Mouse (Mus musculus): ENCODE data around the gene Fam83g. TPM values are rescaled to one million over a fixed set of nuclear protein-coding genes. Genes with fewer than 3 reads are reported as not detected.

The Fam83g gene
- polyA plus RNA-seq, 1 experiment from 2014 or later, result 0.31 TPM

GRCm38 (mm10) chr11:61655649-61656048, 28.2 kb upstream of the Fam83g start:
- no peak overlapping the region for H3K4me2 ChIP-seq
- H3K36me3 ChIP-seq, result no peaks in the 10 kb centered on the region
- ATAC-seq (ENCODE audit: low FRiP score, low read depth), result no peak
- H3K4me1 ChIP-seq (replicated peaks), result peaks cover 3% of the 10 kb centered on the region; the same call in 1 of the 2 replicates
- H3K27me3 ChIP-seq, result no peaks in the 10 kb centered on the region
- no peak overlapping the region for H3K27ac ChIP-seq (replicated peaks)
- 60% methylated on average over 4 of the region's 4 CpGs for WGBS
- no peak overlapping the region for H3K4me3 ChIP-seq
- no peak overlapping the region for H3K9ac ChIP-seq
- H3K9me3 ChIP-seq, result no peaks in the 10 kb centered on the region

- H3K4me2 ChIP-seq, result no peak overlapping the region
- H3K36me3 ChIP-seq, result no peaks in the 10 kb centered on the region
- no peak overlapping the region for H3K4me3 ChIP-seq
- no peak overlapping the region for H3K27ac ChIP-seq (replicated peaks)
- H3K4me1 ChIP-seq (replicated peaks), result peaks cover 3% of the 10 kb centered on the region; the same call in 1 of the 2 replicates
- no peaks in the 10 kb centered on the region for H3K9me3 ChIP-seq
- ATAC-seq (ENCODE audit: low FRiP score, low read depth), result no peak
- WGBS, result 78% methylated on average over 6 of the region's 6 CpGs
- no peak overlapping the region for H3K9ac ChIP-seq
- no peaks in the 10 kb centered on the region for H3K27me3 ChIP-seq
Measured at GRCm38 (mm10) chr11:61656148-61656850, 27.6 kb upstream of the Fam83g start.

- Histone ChIP-seq H3K27ac (replicated peaks) (no peak overlapping the region), H3K4me1 (replicated peaks) (peaks cover 3% of the 10 kb centered on the region; the same call in 1 of the 2 replicates), H3K36me3 (no peaks in the 10 kb centered on the region), H3K4me2 (no peak overlapping the region), H3K4me3 (no peak overlapping the region), H3K9ac (no peak overlapping the region), H3K9me3 (no peaks in the 10 kb centered on the region), H3K27me3 (no peaks in the 10 kb centered on the region)
- no peak for ATAC-seq (ENCODE audit: low FRiP score, low read depth)
- WGBS, result 76% methylated on average over 2 of the region's 2 CpGs
Measured at GRCm38 (mm10) chr11:61657432-61657831, 26.5 kb upstream of the Fam83g start.

GRCm38 (mm10) chr11:61658360-61658922, 25.4 kb upstream of the Fam83g start:
- Histone ChIP-seq H3K4me2 (no peak overlapping the region), H3K4me1 (replicated peaks) (peaks cover 3% of the 10 kb centered on the region; the same call in 1 of the 2 replicates), H3K36me3 (no peaks in the 10 kb centered on the region), H3K4me3 (no peak overlapping the region), H3K27ac (replicated peaks) (no peak overlapping the region), H3K9me3 (no peaks in the 10 kb centered on the region), H3K9ac (no peak overlapping the region), H3K27me3 (no peaks in the 10 kb centered on the region)
- no peak for ATAC-seq (ENCODE audit: low FRiP score, low read depth)
- 93% methylated on average over 3 of the region's 3 CpGs for WGBS

- no peaks in the 10 kb centered on the region for H3K9me3 ChIP-seq
- no peak overlapping the region for H3K4me3 ChIP-seq
- H3K4me2 ChIP-seq, result no peak overlapping the region
- WGBS, result 79% methylated on average over 4 of the region's 4 CpGs
- no peak for ATAC-seq (ENCODE audit: low FRiP score, low read depth)
- no peak overlapping the region for H3K9ac ChIP-seq
- H3K27ac ChIP-seq (replicated peaks), result no peak overlapping the region
- no peaks in the 10 kb centered on the region for H3K27me3 ChIP-seq
- H3K36me3 ChIP-seq, result no peaks in the 10 kb centered on the region
- H3K4me1 ChIP-seq (replicated peaks), result peaks cover 3% of the 10 kb centered on the region; the same call in 1 of the 2 replicates
Measured at GRCm38 (mm10) chr11:61659011-61659858, 24.7 kb upstream of the Fam83g start.

GRCm38 (mm10) chr11:61660001-61660400, 23.9 kb upstream of the Fam83g start:
- Histone ChIP-seq H3K27me3 (no peaks in the 10 kb centered on the region), H3K4me3 (no peak overlapping the region), H3K9me3 (no peaks in the 10 kb centered on the region), H3K27ac (replicated peaks) (no peak overlapping the region), H3K36me3 (no peaks in the 10 kb centered on the region), H3K9ac (no peak overlapping the region), H3K4me2 (no peak overlapping the region), H3K4me1 (replicated peaks) (peaks cover 3% of the 10 kb centered on the region; the same call in 1 of the 2 replicates)
- WGBS, result 89% methylated on average over 8 of the region's 8 CpGs
- no peak for ATAC-seq (ENCODE audit: low FRiP score, low read depth)

- WGBS, result 73% methylated on average over 7 of the region's 7 CpGs
- H3K4me1 ChIP-seq (replicated peaks), result peaks cover 3% of the 10 kb centered on the region; the same call in 1 of the 2 replicates
- H3K9ac ChIP-seq, result no peak overlapping the region
- H3K9me3 ChIP-seq, result no peaks in the 10 kb centered on the region
- H3K27me3 ChIP-seq, result no peaks in the 10 kb centered on the region
- no peak overlapping the region for H3K27ac ChIP-seq (replicated peaks)
- no peaks in the 10 kb centered on the region for H3K36me3 ChIP-seq
- no peak for ATAC-seq (ENCODE audit: low FRiP score, low read depth)
- H3K4me3 ChIP-seq, result no peak overlapping the region
- no peak overlapping the region for H3K4me2 ChIP-seq
Measured at GRCm38 (mm10) chr11:61660806-61661392, 23.0 kb upstream of the Fam83g start.

GRCm38 (mm10) chr11:61662189-61662588, 21.7 kb upstream of the Fam83g start:
- WGBS, result 96% methylated on average over 5 of the region's 5 CpGs
- H3K4me1 ChIP-seq (replicated peaks), result peaks cover 3% of the 10 kb centered on the region; the same call in 1 of the 2 replicates

GRCm38 (mm10) chr11:61665401-61665800, 18.5 kb upstream of the Fam83g start:
- no peak overlapping the region for H3K4me3 ChIP-seq
- H3K4me2 ChIP-seq, result no peak overlapping the region
- no peak overlapping the region for H3K9ac ChIP-seq
- WGBS, result 89% methylated on average over 4 of the region's 4 CpGs
- H3K27ac ChIP-seq (replicated peaks), result no peak overlapping the region
- H3K4me1 ChIP-seq (replicated peaks), result no peaks in the 10 kb centered on the region
- no peaks in the 10 kb centered on the region for H3K9me3 ChIP-seq
- ATAC-seq (ENCODE audit: low FRiP score, low read depth), result no peak
- no peaks in the 10 kb centered on the region for H3K36me3 ChIP-seq
- no peaks in the 10 kb centered on the region for H3K27me3 ChIP-seq

More at GRCm38 (mm10) chr11:61662189-61662588, 21.7 kb upstream of the Fam83g start:
- H3K9ac ChIP-seq, result no peak overlapping the region
- no peak for ATAC-seq (ENCODE audit: low FRiP score, low read depth)
- no peak overlapping the region for H3K4me2 ChIP-seq
- H3K9me3 ChIP-seq, result no peaks in the 10 kb centered on the region
- H3K27me3 ChIP-seq, result no peaks in the 10 kb centered on the region
- no peaks in the 10 kb centered on the region for H3K36me3 ChIP-seq
- no peak overlapping the region for H3K27ac ChIP-seq (replicated peaks)
- no peak overlapping the region for H3K4me3 ChIP-seq

GRCm38 (mm10) chr11:61665991-61666799, 17.7 kb upstream of the Fam83g start:
- Histone ChIP-seq H3K9ac (no peak overlapping the region), H3K4me2 (no peak overlapping the region), H3K4me3 (no peak overlapping the region), H3K36me3 (no peaks in the 10 kb centered on the region), H3K4me1 (replicated peaks) (no peaks in the 10 kb centered on the region), H3K27ac (replicated peaks) (no peak overlapping the region), H3K27me3 (no peaks in the 10 kb centered on the region), H3K9me3 (no peaks in the 10 kb centered on the region)
- WGBS, result 46% methylated on average over 7 of the region's 7 CpGs
- ATAC-seq (ENCODE audit: low FRiP score, low read depth), result no peak

- Histone ChIP-seq H3K4me2 (no peak overlapping the region), H3K4me1 (replicated peaks) (no peaks in the 10 kb centered on the region), H3K36me3 (no peaks in the 10 kb centered on the region), H3K9ac (no peak overlapping the region), H3K27me3 (no peaks in the 10 kb centered on the region), H3K9me3 (no peaks in the 10 kb centered on the region), H3K4me3 (no peak overlapping the region), H3K27ac (replicated peaks) (no peak overlapping the region)
- no peak for ATAC-seq (ENCODE audit: low FRiP score, low read depth)
- 77% methylated on average over 5 of the region's 5 CpGs for WGBS
Measured at GRCm38 (mm10) chr11:61667248-61667647, 16.6 kb upstream of the Fam83g start.

Measured in hindbrain, embryonic 15.5 days (tissue).